Mouse (Mus musculus): ENCODE data around the gene Gldn. TPM values are rescaled to one million over a fixed set of nuclear protein-coding genes. Genes with fewer than 3 reads are reported as not detected.

The Gldn gene
- total and polyA plus RNA-seq, 3 experiments: 0.16 TPM; not detected in 2

GRCm38 (mm10) chr9:54275283-54275682 is 11.0 kb upstream of the Gldn start:
- no peak for ATAC-seq (ENCODE audit: extremely low read depth, insufficient number of reproducible peaks, low FRiP score, poor library complexity, severe bottlenecking)
- H3K36me3 ChIP-seq (replicated peaks): no peaks in the 10 kb centered on the region

DNA sequence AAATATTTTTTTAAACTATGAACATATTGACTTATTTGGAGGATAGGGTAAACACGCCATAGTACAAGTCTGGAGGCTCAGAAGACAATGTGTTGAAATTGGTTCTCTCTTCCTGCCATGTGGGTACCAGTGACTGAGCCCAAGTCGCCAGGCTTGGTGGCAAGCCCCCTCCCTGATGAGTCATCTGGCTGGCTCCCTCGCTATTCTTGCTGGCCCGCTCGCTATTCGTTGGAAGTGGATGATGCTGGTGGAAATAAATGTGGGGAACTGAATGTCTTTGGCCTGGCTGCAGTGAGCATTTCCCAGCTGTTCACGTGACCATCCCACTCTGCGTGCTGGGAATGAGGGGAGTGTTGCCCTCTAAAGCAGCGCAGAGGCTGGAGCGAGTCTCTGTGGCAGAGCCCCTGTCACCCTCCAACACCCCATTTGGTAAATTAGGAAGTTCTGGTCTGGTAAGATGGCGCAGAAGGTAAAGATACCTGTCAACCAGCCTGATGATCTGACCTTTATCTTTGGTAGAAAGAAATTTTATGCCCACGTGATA is 7.2 kb upstream of the Gldn start:
- H3K4me3 ChIP-seq (ENCODE audit: low read depth, low read length): no peak overlapping the region
- DNase-seq (ENCODE audit: low spot score): no peak
- H3K4me1 ChIP-seq (ENCODE audit: insufficient read depth, low read depth, low read length): no peaks in the 10 kb centered on the region
- no peak for ATAC-seq (ENCODE audit: extremely low read depth, insufficient number of reproducible peaks, low FRiP score, poor library complexity, severe bottlenecking)
- no peaks in the 10 kb centered on the region for H3K36me3 ChIP-seq (replicated peaks)
- H3K27me3 ChIP-seq (ENCODE audit: insufficient read depth, low read length): peaks cover 3% of the 10 kb centered on the region; the same call in 1 of the 2 replicates
- TF ChIP-seq POLR2AphosphoS5 (IDR thresholded peaks at IDR 0.05; ENCODE audit: insufficient replicate concordance, low read depth, low read length) (no peak), TAL1 (conservative IDR thresholded peaks at IDR 0.05; ENCODE audit: low read depth, low read length) (no peak), GATA1 (IDR thresholded peaks at IDR 0.05; ENCODE audit: borderline replicate concordance, low read length) (no peak), CTCF (IDR thresholded peaks at IDR 0.05; ENCODE audit: low read depth, low read length) (no peak), GATA2 (IDR thresholded peaks at IDR 0.05; ENCODE audit: borderline replicate concordance, low read depth, low read length) (no peak)
- H3K9me3 ChIP-seq (replicated peaks): no peaks in the 10 kb centered on the region

More at GRCm38 (mm10) chr9:54275283-54275682, 11.0 kb upstream of the Gldn start:
- no peaks in the 10 kb centered on the region for H3K4me1 ChIP-seq (ENCODE audit: insufficient read depth, low read depth, low read length)
- H3K4me3 ChIP-seq (ENCODE audit: low read depth, low read length): no peak overlapping the region
- H3K9me3 ChIP-seq (replicated peaks): no peaks in the 10 kb centered on the region
- DNase-seq (ENCODE audit: low spot score): no peak
- H3K27me3 ChIP-seq (ENCODE audit: insufficient read depth, low read length): peaks cover 3% of the 10 kb centered on the region; the same call in 1 of the 2 replicates
- TF ChIP-seq POLR2AphosphoS5 (IDR thresholded peaks at IDR 0.05; ENCODE audit: insufficient replicate concordance, low read depth, low read length) (no peak), TAL1 (conservative IDR thresholded peaks at IDR 0.05; ENCODE audit: low read depth, low read length) (no peak), GATA2 (IDR thresholded peaks at IDR 0.05; ENCODE audit: borderline replicate concordance, low read depth, low read length) (no peak), GATA1 (IDR thresholded peaks at IDR 0.05; ENCODE audit: borderline replicate concordance, low read length) (no peak), CTCF (IDR thresholded peaks at IDR 0.05; ENCODE audit: low read depth, low read length) (no peak)

- Histone ChIP-seq H3K27me3 (ENCODE audit: insufficient read depth, low read length) (no peaks in the 10 kb centered on the region), H3K4me1 (ENCODE audit: insufficient read depth, low read depth, low read length) (no peaks in the 10 kb centered on the region), H3K4me3 (ENCODE audit: low read depth, low read length) (no peak overlapping the region), H3K36me3 (replicated peaks) (no peaks in the 10 kb centered on the region), H3K9me3 (replicated peaks) (0 out of 2 replicates have a peak, but pooled peaks cover 2% of the 10 kb centered on the region)
- no peak for ATAC-seq (ENCODE audit: extremely low read depth, insufficient number of reproducible peaks, low FRiP score, poor library complexity, severe bottlenecking)
- TF ChIP-seq TAL1 (conservative IDR thresholded peaks at IDR 0.05; ENCODE audit: low read depth, low read length): no peak
- no peak for TF ChIP-seq POLR2AphosphoS5 (IDR thresholded peaks at IDR 0.05; ENCODE audit: insufficient replicate concordance, low read depth, low read length)
- TF ChIP-seq CTCF (IDR thresholded peaks at IDR 0.05; ENCODE audit: low read depth, low read length): no peak
- no peak for TF ChIP-seq GATA1 (IDR thresholded peaks at IDR 0.05; ENCODE audit: borderline replicate concordance, low read length)
- TF ChIP-seq GATA2 (IDR thresholded peaks at IDR 0.05; ENCODE audit: borderline replicate concordance, low read depth, low read length): no peak
- DNase-seq (ENCODE audit: low spot score): no peak
Observed at GRCm38 (mm10) chr9:54287804-54288203, 1.5 kb downstream of the Gldn start.

GRCm38 (mm10) chr9:54299389-54299788 is 13.1 kb downstream of the Gldn start:
- DNase-seq (ENCODE audit: low spot score) (no peak), ATAC-seq (ENCODE audit: extremely low read depth, insufficient number of reproducible peaks, low FRiP score, poor library complexity, severe bottlenecking) (no peak)
- no peaks in the 10 kb centered on the region for H3K36me3 ChIP-seq (replicated peaks)
- no peak overlapping the region for H3K4me3 ChIP-seq (ENCODE audit: low read depth, low read length)
- peaks cover 7% of the 10 kb centered on the region; the same call in 1 of the 2 replicates for H3K27me3 ChIP-seq (ENCODE audit: insufficient read depth, low read length)
- H3K4me1 ChIP-seq (ENCODE audit: insufficient read depth, low read depth, low read length): no peaks in the 10 kb centered on the region
- no peaks in the 10 kb centered on the region for H3K9me3 ChIP-seq (replicated peaks)
- no peak for TF ChIP-seq TAL1 (conservative IDR thresholded peaks at IDR 0.05; ENCODE audit: low read depth, low read length)
- no peak for TF ChIP-seq GATA2 (IDR thresholded peaks at IDR 0.05; ENCODE audit: borderline replicate concordance, low read depth, low read length)
- no peak for TF ChIP-seq GATA1 (IDR thresholded peaks at IDR 0.05; ENCODE audit: borderline replicate concordance, low read length)
- no peak for TF ChIP-seq POLR2AphosphoS5 (IDR thresholded peaks at IDR 0.05; ENCODE audit: insufficient replicate concordance, low read depth, low read length)
- TF ChIP-seq CTCF (IDR thresholded peaks at IDR 0.05; ENCODE audit: low read depth, low read length): no peak

DNA sequence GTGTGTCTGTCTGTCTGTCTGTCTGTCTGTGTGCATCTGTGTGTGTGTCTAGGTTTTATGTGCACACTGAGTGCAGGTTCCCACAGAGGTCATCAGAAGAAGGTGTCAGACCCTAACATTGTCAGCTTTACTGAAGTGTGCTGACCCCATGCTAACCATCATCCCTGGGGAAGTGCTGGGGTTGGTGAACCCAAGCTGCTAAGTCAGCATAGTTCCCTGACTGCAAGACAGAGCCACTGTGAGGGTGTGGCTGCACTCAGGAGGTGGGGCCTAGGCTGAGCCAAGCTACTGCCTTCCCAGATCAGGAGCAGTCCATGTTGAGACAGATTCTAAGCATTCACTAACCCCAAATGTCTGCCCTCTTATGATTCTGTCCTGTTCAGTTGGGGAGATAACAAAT is 13.5 kb downstream of the Gldn start:
- peaks cover 7% of the 10 kb centered on the region; the same call in 1 of the 2 replicates for H3K27me3 ChIP-seq (ENCODE audit: insufficient read depth, low read length)
- no peaks in the 10 kb centered on the region for H3K36me3 ChIP-seq (replicated peaks)
- no peaks in the 10 kb centered on the region for H3K9me3 ChIP-seq (replicated peaks)

GRCm38 (mm10) chr9:54301255-54301654 is 15.0 kb downstream of the Gldn start:
- H3K9me3 ChIP-seq (replicated peaks): no peaks in the 10 kb centered on the region
- DNase-seq (ENCODE audit: low spot score) (no peak), ATAC-seq (ENCODE audit: extremely low read depth, insufficient number of reproducible peaks, low FRiP score, poor library complexity, severe bottlenecking) (no peak)
- no peaks in the 10 kb centered on the region for H3K4me1 ChIP-seq (ENCODE audit: insufficient read depth, low read depth, low read length)
- TF ChIP-seq CTCF (IDR thresholded peaks at IDR 0.05; ENCODE audit: low read depth, low read length) (no peak), GATA1 (IDR thresholded peaks at IDR 0.05; ENCODE audit: borderline replicate concordance, low read length) (no peak), TAL1 (conservative IDR thresholded peaks at IDR 0.05; ENCODE audit: low read depth, low read length) (no peak), GATA2 (IDR thresholded peaks at IDR 0.05; ENCODE audit: borderline replicate concordance, low read depth, low read length) (no peak), POLR2AphosphoS5 (IDR thresholded peaks at IDR 0.05; ENCODE audit: insufficient replicate concordance, low read depth, low read length) (no peak)
- H3K27me3 ChIP-seq (ENCODE audit: insufficient read depth, low read length): peaks cover 9% of the 10 kb centered on the region; the same call in 1 of the 2 replicates
- no peaks in the 10 kb centered on the region for H3K36me3 ChIP-seq (replicated peaks)
- H3K4me3 ChIP-seq (ENCODE audit: low read depth, low read length): no peak overlapping the region

More for the DNA sequence above, 13.5 kb downstream of the Gldn start:
- no peak for ATAC-seq (ENCODE audit: extremely low read depth, insufficient number of reproducible peaks, low FRiP score, poor library complexity, severe bottlenecking)
- Histone ChIP-seq H3K4me1 (ENCODE audit: insufficient read depth, low read depth, low read length) (no peaks in the 10 kb centered on the region), H3K4me3 (ENCODE audit: low read depth, low read length) (no peak overlapping the region)
- TF ChIP-seq GATA2 (IDR thresholded peaks at IDR 0.05; ENCODE audit: borderline replicate concordance, low read depth, low read length) (no peak), GATA1 (IDR thresholded peaks at IDR 0.05; ENCODE audit: borderline replicate concordance, low read length) (no peak), POLR2AphosphoS5 (IDR thresholded peaks at IDR 0.05; ENCODE audit: insufficient replicate concordance, low read depth, low read length) (no peak), TAL1 (conservative IDR thresholded peaks at IDR 0.05; ENCODE audit: low read depth, low read length) (no peak), CTCF (IDR thresholded peaks at IDR 0.05; ENCODE audit: low read depth, low read length) (no peak)
- DNase-seq (ENCODE audit: low spot score): no peak

All from G1E (cell line).